Mouse (Mus musculus) neural tube, postnatal 0 days (tissue): ENCODE measurements around the gene Acd. TPM values are rescaled to one million over a fixed set of nuclear protein-coding genes. Genes with fewer than 3 reads are reported as not detected.

Experiments used
- polyA plus RNA-seq: library from polyadenylated mRNA; unstranded; fragments of >200 nt; fragmentation: Nextera tagmentation; extraction: Ambion mirVana; gene quantifications from 2 replicates; pipeline ENCODE4 v1.2.1, GENCODE M21; 2015

Acd gene
- polyA plus RNA-seq, result 68.4 and 74.5 TPM in 2 replicates

GRCm38 (mm10) chr8:105700966-105701824 is at the start of gene Acd, which contains the start of gene Pard6a:
Acd (minus strand) TSS chr8:105701102.
Pard6a (plus strand) TSS chr8:105701148.

GRCm38 (mm10) chr8:105707498-105708403 is 6.8 kb upstream of the Acd start, which contains the start of the genes 4933405L10Rik and Enkd1:
4933405L10Rik (plus strand) TSS chr8:105707655.
Enkd1 (minus strand) TSS chr8:105708210.

GRCm38 (mm10) chr8:105685796-105686308 is 15.1 kb downstream of the Acd start, which contains the start of gene Carmil2:
Carmil2 (plus strand) TSS chr8:105686274.

Other genes starting within 250 kb of the Acd start
- 263 and 304 TPM in 2 replicates for gene Tppp3, start 229.6 kb downstream of the Acd start, polyA plus RNA-seq
- gene Zdhhc1, start 204.2 kb downstream of the Acd start, polyA plus RNA-seq, result 33.4 and 36.8 TPM in 2 replicates
- gene Hsd11b2, start 182.3 kb downstream of the Acd start, polyA plus RNA-seq, result 0.45 and 0.53 TPM in 2 replicates
- 272 and 303 TPM in 2 replicates for gene Atp6v0d1, start 135.1 kb downstream of the Acd start, polyA plus RNA-seq
- 29.7 and 37.3 TPM in 2 replicates for gene Ripor1, start 95.8 kb downstream of the Acd start, polyA plus RNA-seq
- gene Ctcf, start 64.5 kb downstream of the Acd start, polyA plus RNA-seq, result 75.4 and 85.3 TPM in 2 replicates
- 0.62 and 0.68 TPM in 2 replicates for gene Agrp, start 63.7 kb downstream of the Acd start, polyA plus RNA-seq
- gene Carmil2, start 14.8 kb downstream of the Acd start, polyA plus RNA-seq, result 40.1 and 40.8 TPM in 2 replicates
- gene Pard6a, start within 50 bp of the Acd start, polyA plus RNA-seq, result 74.7 and 80.3 TPM in 2 replicates
- 0.28 TPM in 1 of 2 replicates, not detected in the other for gene 4933405L10Rik, start 6.6 kb upstream of the Acd start, polyA plus RNA-seq
- gene Enkd1, start 7.1 kb upstream of the Acd start, polyA plus RNA-seq, result 18.7 and 20.6 TPM in 2 replicates
- gene Gfod2, start 57.6 kb upstream of the Acd start, polyA plus RNA-seq, result 43.2 and 48.6 TPM in 2 replicates
- gene Ranbp10, start 126.2 kb upstream of the Acd start, polyA plus RNA-seq, result 6.8 and 7.9 TPM in 2 replicates
- 0.25 and 0.45 TPM in 2 replicates for gene Tsnaxip1, start 126.6 kb upstream of the Acd start, polyA plus RNA-seq
- gene Cenpt, start 152.2 kb upstream of the Acd start, polyA plus RNA-seq, result 33.7 and 38.1 TPM in 2 replicates
- 46.5 and 47.5 TPM in 2 replicates for gene Thap11, start 154.0 kb upstream of the Acd start, polyA plus RNA-seq
- gene Nutf2, start 159.5 kb upstream of the Acd start, polyA plus RNA-seq, result 124 and 138 TPM in 2 replicates
- gene Edc4, start 179.8 kb upstream of the Acd start, polyA plus RNA-seq, result 28.9 and 35.3 TPM in 2 replicates
- 2.4 and 5.5 TPM in 2 replicates for gene Nrn1l, start 192.5 kb upstream of the Acd start, polyA plus RNA-seq
- 8.6 and 9.3 TPM in 2 replicates for gene Pskh1, start 199.3 kb upstream of the Acd start, polyA plus RNA-seq
- 1.8 and 2.8 TPM in 2 replicates for gene Ctrl, start 232.8 kb upstream of the Acd start, polyA plus RNA-seq
- gene Psmb10, start 237.3 kb upstream of the Acd start, polyA plus RNA-seq, result 127 and 138 TPM in 2 replicates
- gene Lcat, start 242.3 kb upstream of the Acd start, polyA plus RNA-seq, result 16.8 TPM in 2 replicates